Mouse (Mus musculus) lung, adult 2 months (tissue): ENCODE data around the gene Zfp560.

Source experiments
- CTCF ChIP-seq: fragments of 200-500 bp; IDR thresholded peaks from 2 replicates; pipeline ENCODE4 v1.5.1; 2011; ENCODE audit warnings: mild to moderate bottlenecking, low read length, control low read depth; ENCODE audit not compliant: insufficient read depth
- POLR2A ChIP-seq: fragments of 200-500 bp; IDR thresholded peaks from 2 replicates; pipeline ENCODE4 v1.6.1; 2011; ENCODE audit warnings: low read depth, mild to moderate bottlenecking, control low read depth, low read length, borderline replicate concordance; ENCODE audit errors: extremely low read depth

DNA sequence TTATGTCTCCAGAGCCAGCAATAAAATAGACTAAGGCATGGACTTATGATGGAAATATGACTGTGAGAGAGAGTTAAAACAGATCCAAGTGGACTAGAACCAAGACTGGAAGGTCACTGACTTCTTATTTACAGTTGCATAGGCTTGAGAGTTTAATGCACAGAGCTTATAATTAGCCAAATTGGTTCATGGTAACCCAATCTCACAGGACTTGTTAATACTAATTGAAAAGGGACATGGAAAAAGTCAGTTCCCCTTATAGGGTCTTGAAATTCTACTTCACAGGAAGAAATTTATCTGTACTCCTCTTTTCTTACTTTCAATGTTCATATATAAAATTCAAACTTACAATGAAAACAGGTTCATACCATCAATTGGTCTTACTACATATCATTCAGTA is 49.0 kb downstream of the Zfp560 start, which contains the start of gene Olfr18:
- TF ChIP-seq POLR2A, result no peak
- no peak for TF ChIP-seq CTCF
